Mouse (Mus musculus) cerebellum, adult 2 months (tissue): Measurements from ENCODE around the gene Sephs2.
"Not testable (repeated sequence)": the region's sequence is repeated elsewhere in the genome, so short reads cannot be mapped to it uniquely, and the experiment has no call there.

ENCODE experiments used
- CTCF ChIP-seq: fragments of 200-500 bp; IDR thresholded peaks from 2 replicates; pipeline ENCODE4 v1.5.1; 2011; ENCODE audit warnings: low read depth, mild to moderate bottlenecking, control low read depth, low read length, moderate library complexity, borderline replicate concordance; ENCODE audit not compliant: insufficient read depth
- POLR2A ChIP-seq: fragments of 200-500 bp; IDR thresholded peaks from 2 replicates; pipeline ENCODE4 v1.6.1; 2011; ENCODE audit warnings: low read length, control low read depth, borderline replicate concordance; ENCODE audit not compliant: insufficient read depth

DNA sequence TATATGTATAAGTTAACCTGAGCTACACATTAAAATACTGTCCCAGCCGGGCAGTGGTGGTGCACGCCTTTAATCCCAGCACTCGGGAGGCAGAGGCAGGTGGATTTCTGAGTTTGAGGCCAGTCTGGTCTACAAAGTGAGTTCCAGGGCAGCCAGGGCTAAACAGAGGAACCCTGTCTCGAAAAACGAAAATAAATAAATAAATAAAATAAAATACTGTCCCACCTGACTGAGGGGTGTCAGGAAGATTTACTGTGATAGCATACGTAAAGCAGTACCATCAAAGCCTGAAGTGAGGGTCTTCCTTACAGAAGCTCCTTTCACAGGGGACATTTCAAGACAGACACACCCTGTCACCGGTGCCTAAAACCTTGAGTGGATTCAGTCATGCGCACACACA is 23.3 kb downstream of the Sephs2 start:
- TF ChIP-seq CTCF, POLR2A: not testable (repeated sequence)
